9 mouse cellular contexts compared by ENCODE assay signal in the genomic region with DNA sequence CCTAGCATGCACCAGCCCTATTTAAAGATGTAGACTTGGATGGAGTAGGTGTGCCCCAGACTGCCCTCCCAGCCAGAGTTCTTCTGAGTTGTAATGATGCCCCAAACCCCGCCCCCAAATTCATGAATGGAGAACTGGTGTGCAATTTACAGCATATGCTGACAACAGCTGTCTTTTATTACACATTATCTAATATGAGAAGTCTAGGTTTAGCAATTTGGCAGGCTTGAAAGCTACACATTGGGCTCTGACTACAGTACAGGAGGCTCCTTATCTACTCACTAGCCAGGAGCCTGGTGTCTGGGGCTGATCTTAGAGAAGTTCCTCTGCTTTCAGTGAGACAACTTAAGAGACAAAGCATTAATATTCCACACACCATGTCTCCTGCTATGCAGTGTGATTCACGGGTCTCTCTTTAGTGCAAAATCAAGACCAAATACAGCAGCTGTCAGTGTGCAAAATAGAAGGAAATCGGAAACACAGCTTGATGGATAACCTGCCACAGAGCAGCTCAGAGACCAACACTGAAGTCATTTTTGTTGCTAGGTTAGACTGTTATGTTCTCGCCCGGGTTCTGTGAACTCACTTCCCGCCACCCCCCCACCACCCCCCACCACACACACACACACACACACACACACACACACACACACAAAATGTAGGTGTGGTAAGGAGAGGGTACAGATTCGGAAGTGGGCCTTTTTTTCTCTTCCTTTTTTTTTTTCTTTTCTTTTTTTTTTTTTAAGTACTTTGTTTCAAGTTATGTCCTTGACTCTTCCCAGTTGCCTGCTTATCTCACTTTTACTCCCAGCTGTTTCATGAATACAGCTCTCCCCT. TPM values are rescaled to one million over a fixed set of nuclear protein-coding genes. Genes with fewer than 3 reads are reported as not detected.
DNase-seq lines count a peak whose midpoint lies in the region; ATAC-seq and TF ChIP-seq lines count a peak whose summit lies in the region.
"Had no signal": no experiment of that assay in that cellular context is flagged by ENCODE, and none has a peak within 500 bp of the region (broad histone marks: within the 10 kb centered on the region; RNA-seq: fewer than 3 reads in every experiment).

No protein-coding gene starts in this region.

- peaks cover 59% of the 10 kb centered on the region for H3K79me2 ChIP-seq in macrophage (ENCODE audit: inconsistent target)

- no peak overlapping the region for H3K27ac ChIP-seq in heart, embryonic 11.5 days (ENCODE audit: low read depth, low read length)
- peak overlapping the region; percentile 37 for H3K27ac ChIP-seq in macrophage
- no peak overlapping the region for H3K27ac ChIP-seq in stomach, postnatal 0 days (replicated peaks)

- H3K9me3 ChIP-seq in heart, embryonic 11.5 days (replicated peaks; ENCODE audit: control insufficient read depth, low read length) = no peaks in the 10 kb centered on the region
- H3K9me3 ChIP-seq in stomach, postnatal 0 days (ENCODE audit: control insufficient read depth, low read length) = no peaks in the 10 kb centered on the region

- 60% methylated on average over 7 of the region's 7 CpGs for WGBS in heart, embryonic 11.5 days (ENCODE audit: insufficient replicate concordance)
- 25% methylated on average over 2 of the region's 7 CpGs for WGBS in macrophage (ENCODE audit: missing documents)
- 55% methylated on average over 7 of the region's 7 CpGs for whole genome bisulfite sequencing in stomach, postnatal 0 days

- no peak for DNase-seq in heart, adult 8-10 months (ENCODE audit: low spot score)
- DNase-seq in B cell, adult 2 months = peak; percentile 62 to 64
- DNase-seq in stomach, postnatal 0 days (ENCODE audit: low spot score) = no peak
- DNase-seq in right cerebral cortex, adult 2 months (ENCODE audit: low spot score in 2 of 2) = no peak
- DNase-seq in frontal cortex, postnatal 25 days (ENCODE audit: low spot score in 2 of 2) = no peak
- DNase-seq: layer of hippocampus, adult 9-11 months had no signal

- no peak overlapping the region for H3K4me3 ChIP-seq in heart, embryonic 11.5 days (ENCODE audit: low read depth, low read length)
- peak overlapping the region; percentile 7; the same call in 1 of the 2 replicates for H3K4me3 ChIP-seq in macrophage (ENCODE audit: inconsistent target)
- H3K4me3 ChIP-seq in stomach, postnatal 0 days (ENCODE audit: low read depth, low read length) = no peak overlapping the region

- no peaks in the 10 kb centered on the region for H3K27me3 ChIP-seq in heart, embryonic 11.5 days (ENCODE audit: control insufficient read depth, insufficient read depth, low read length)
- no peaks in the 10 kb centered on the region for H3K27me3 ChIP-seq in stomach, postnatal 0 days (ENCODE audit: control insufficient read depth, insufficient read depth, low read length)

- TF ChIP-seq EP300 in stomach, postnatal 0 days (optimal IDR thresholded peaks at IDR 0.05) = no peak

- H3K4me1 ChIP-seq in heart, embryonic 11.5 days (ENCODE audit: control insufficient read depth, insufficient read depth, low read length) = no peaks in the 10 kb centered on the region
- no peaks in the 10 kb centered on the region for H3K4me1 ChIP-seq in stomach, postnatal 0 days (replicated peaks; ENCODE audit: control insufficient read depth, insufficient read depth)

- no peak overlapping the region for H3K9ac ChIP-seq in heart, embryonic 11.5 days (ENCODE audit: low read depth, low read length)
- no peak overlapping the region for H3K9ac ChIP-seq in stomach, postnatal 0 days (ENCODE audit: low read length)

- ATAC-seq in heart, embryonic 11.5 days (replicated peaks; ENCODE audit: insufficient number of reproducible peaks, low FRiP score, low TSS enrichment) = peak; percentile 31; the same call in 1 of the 2 replicates
- ATAC-seq in erythroid progenitor cell, adult 5-6 weeks (replicated peaks; ENCODE audit: low FRiP score, poor library complexity, severe bottlenecking) = peak; percentile 48
- ATAC-seq in stomach, postnatal 0 days (ENCODE audit: low FRiP score, low TSS enrichment) = no peak

- H3K4me2 ChIP-seq in heart, embryonic 11.5 days = no peak overlapping the region
- no peak overlapping the region for H3K4me2 ChIP-seq in stomach, postnatal 0 days (replicated peaks; ENCODE audit: low read depth)

- TF ChIP-seq CTCF in stomach, postnatal 0 days (IDR thresholded peaks at IDR 0.05; ENCODE audit: low read depth) = no peak

- H3K36me3 ChIP-seq in heart, embryonic 11.5 days (ENCODE audit: control insufficient read depth, insufficient read depth, low read length) = no peaks in the 10 kb centered on the region
- no peaks in the 10 kb centered on the region for H3K36me3 ChIP-seq in macrophage (ENCODE audit: inconsistent target)
- H3K36me3 ChIP-seq in stomach, postnatal 0 days (ENCODE audit: control insufficient read depth, insufficient read depth, low read length) = no peaks in the 10 kb centered on the region

RNA-seq across cellular contexts. Expression of a gene that starts 39.8 kb away (rescaled TPM):
- polyA plus RNA-seq in heart, embryonic 11.5 days (2014; fragmentation: Nextera tagmentation; extraction: Ambion mirVana) = 0.20 TPM in 1 of 2 replicates, not detected in the other
- 1 to 10 TPM in 2 of 4 experiments, under 1 TPM in 2; 0.54 to 3.1 (median 0.95) TPM for total RNA-seq in heart, adult 8-10 months (2022)
- 15.9 and 16.3 TPM in 2 replicates for total RNA-seq in erythroid progenitor cell, adult 5-6 weeks (2015; ENCODE audit: low replicate concordance)
- 21.9 and 32.7 TPM in 2 replicates for total RNA-seq in erythroid progenitor cell, adult 5-6 weeks (2017; ENCODE audit: low replicate concordance)
- total RNA-seq in macrophage (2018; cell fraction: chromatin; rRNA removed) = 100 to 1,000 TPM in 3 of 26 experiments, 10 to 100 TPM in 6, 1 to 10 TPM in 17; 1.1 to 177 (median 4.6) TPM
- 10 to 100 TPM in 13 of 26 experiments, 1 to 10 TPM in 13; 2.3 to 48.0 (median 13.0) TPM for total RNA-seq in macrophage (2018; cell fraction: cytosol; rRNA removed)
- 10 to 100 TPM in 12 of 26 experiments, 1 to 10 TPM in 14; 1.7 to 77.7 (median 8.6) TPM for total RNA-seq in macrophage (2018; cell fraction: nucleus; rRNA removed)
- 14.2 to 22.4 TPM (median 20.1 TPM) in 3 replicates for polyA plus RNA-seq in macrophage (2018)
- 0.87 and 1.2 TPM in 2 replicates for polyA plus RNA-seq in stomach, postnatal 0 days (2015; fragmentation: Nextera tagmentation; extraction: Ambion mirVana)

Comparison
In these comparisons a context has a peak if more than half of its experiments do, and no peak if none do; other contexts are left out.
1. DNase-seq: peak in B cell, adult 2 months (2 of 2); none in heart, adult 8-10 months (single experiment), stomach, postnatal 0 days (single experiment), right cerebral cortex, adult 2 months (0 of 2) and frontal cortex, postnatal 25 days (0 of 2).